Mouse (Mus musculus): ENCODE measurements at regions not wholly inside any gene's neighbourhood (a gene's known extent, or its start where the extent isn't known, plus 50 kb on each side); places are given as distances from the start of the nearest gene placed in this dataset.
"Not testable (repeated sequence)": the region's sequence is repeated elsewhere in the genome, so short reads cannot be mapped to it uniquely, and the experiment has no call there.

DNA sequence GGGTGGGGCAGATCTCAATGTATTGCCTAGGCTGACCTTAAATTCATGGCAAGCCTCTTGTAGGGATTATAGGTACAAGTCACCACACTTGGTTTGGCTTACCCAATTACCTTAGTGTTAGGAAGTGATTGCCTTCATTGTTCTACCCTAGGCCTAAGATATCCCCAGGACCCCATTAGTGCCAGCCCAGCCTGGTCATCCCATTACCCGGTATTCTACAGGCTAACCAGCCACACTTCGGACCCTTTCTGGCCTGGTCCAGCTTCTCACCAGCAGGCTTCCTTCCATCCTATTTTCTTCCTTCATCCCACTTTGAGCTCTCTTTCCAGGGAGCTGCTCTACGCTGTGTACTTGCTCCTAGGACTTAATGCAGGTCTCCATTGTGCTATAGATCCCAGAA is 59.5 kb downstream of the Tex35 start:
- DNase-seq (ENCODE audit: low spot score in 2 of 2) = no peak

DNA sequence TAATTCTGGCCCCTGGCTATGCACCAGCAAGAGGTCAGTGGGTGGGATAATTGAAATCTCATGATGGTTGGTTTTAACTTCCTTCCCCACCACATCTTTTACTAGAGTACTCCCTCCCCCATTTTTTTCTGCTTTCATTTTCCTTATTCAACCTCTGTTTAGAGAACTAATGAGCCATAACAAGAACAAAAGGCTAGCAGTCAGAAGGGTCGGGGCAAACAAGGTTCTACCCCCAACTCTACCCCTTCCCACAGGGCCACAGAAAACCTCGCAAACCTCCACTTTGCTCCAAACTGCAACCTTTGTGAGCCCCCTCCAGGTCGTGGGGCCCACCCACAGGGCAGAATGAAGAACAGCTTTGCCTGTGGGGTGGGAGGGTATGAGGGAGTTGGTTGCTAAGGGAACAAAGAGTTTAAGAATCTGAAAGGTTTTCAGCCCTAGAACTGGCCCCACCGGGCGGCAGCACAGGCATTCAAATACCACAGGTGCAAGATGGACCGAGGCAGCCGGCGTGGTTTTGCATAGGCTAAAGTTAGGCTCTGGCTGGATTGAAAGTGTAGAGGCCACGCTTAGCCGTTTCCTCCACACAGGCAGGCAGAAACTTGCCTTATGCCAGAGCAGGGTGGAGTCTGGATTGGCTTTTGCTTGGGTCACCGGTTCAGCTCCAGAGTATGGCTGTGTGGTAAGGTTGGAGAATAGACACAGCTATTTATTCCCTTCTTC is 60.1 kb downstream of the Tex35 start:
- no peak for DNase-seq (ENCODE audit: low spot score in 2 of 2)

DNA sequence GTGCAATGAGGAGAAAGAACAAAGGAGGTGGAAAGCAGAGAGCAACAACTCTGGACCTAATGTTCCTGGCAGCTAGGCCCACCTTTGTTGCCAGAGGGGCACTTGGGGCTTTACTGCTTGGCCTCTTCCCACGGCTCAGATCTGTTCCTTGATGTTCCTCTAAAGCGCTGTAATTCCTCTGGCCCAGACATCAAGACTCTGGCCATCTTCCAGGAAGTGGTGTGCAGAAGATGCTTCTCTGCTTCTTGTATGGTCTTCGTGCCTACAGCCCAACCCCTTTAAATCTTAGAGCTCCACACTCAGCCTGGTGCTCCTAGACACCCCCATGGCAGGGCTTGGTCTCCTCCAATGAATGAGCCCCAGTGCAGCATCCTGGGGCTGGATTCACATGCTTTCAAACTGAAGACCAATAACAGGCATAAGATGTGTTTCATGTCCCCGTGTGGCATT is 60.7 kb downstream of the Tex35 start:
- peak in 1 of 2 experiments; percentile 13 for DNase-seq (ENCODE audit: low spot score in 2 of 2)

DNA sequence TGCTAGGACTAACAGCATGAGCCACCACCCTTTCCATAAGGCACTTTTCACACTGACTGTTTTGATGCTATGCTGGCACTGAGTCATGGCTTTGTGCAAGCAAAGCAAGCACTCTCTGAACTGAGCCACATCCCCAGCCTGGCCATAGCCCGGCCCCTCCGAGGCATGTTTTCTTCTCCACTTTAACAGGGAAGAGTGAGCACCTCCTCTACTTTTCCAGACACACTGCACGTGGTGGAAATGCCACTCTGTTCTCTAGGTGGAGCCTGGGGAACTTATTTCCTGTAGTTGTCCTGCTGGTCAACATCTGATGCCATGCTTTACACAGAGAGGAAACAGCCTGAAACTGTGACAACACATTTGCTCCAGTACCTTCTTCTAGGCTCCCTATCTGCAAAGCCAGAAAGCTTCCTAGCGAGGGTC is 61.7 kb downstream of the Tex35 start:
- DNase-seq (ENCODE audit: low spot score in 2 of 2) = no peak

DNA sequence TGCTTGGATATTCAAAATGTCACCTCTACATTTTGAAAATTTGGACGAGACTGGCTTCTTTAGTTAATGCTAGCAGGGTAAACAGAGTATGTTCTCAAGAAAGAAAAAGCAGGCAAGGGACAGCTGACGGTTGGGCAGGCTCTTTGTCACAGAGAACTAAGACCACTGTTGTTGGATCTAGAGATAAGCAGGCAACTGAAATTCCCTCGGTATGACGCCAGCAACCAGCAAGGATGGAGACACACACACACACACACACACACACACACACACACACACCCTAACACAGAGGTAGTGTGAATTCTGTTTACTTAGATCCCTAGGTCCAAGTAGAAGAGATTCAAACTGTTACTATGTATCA is 68.7 kb downstream of the Tex35 start:
- no peak for DNase-seq (ENCODE audit: low spot score in 2 of 2)

DNA sequence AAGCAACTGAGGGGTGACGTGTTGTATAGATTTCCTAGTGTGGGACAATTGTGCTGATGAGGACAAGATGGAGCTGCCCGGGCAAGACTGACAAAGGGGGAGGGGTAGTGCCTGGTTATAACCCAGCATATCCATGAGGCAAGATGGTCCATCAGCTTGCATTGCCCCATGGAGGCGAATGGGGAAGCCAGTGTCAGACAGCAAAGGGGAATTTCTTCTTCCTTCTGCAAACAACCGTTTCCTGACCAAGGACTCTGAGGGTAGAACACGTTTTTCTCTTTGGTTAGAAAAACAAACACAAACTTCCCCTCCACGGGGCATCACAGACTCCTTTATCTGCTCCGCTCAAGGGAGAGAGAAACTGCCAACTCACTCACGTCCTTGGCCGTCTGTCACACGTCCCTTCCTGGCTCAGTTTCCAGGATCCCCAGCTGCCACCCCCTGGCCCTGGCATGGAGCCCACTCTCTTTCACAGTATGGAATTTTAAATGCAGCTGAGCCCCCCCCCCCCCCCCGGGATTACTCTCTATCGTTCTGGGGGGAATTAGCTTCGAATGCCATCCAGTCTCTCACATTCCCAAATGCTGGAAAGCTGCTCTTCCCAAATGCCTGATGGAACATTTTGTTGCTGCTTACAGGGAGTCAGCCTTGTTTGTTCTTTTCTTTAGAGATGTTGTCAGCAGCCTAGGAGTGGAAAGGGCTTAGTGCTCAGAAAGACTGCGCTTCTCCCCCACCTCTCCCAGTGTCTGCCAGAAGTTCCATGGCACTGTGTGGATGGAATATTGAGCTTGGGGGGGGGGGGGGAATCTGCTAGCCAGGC is 69.3 kb downstream of the Tex35 start:
- DNase-seq (ENCODE audit: low spot score in 2 of 2) = peak in 1 of 2 experiments; percentile 51

DNA sequence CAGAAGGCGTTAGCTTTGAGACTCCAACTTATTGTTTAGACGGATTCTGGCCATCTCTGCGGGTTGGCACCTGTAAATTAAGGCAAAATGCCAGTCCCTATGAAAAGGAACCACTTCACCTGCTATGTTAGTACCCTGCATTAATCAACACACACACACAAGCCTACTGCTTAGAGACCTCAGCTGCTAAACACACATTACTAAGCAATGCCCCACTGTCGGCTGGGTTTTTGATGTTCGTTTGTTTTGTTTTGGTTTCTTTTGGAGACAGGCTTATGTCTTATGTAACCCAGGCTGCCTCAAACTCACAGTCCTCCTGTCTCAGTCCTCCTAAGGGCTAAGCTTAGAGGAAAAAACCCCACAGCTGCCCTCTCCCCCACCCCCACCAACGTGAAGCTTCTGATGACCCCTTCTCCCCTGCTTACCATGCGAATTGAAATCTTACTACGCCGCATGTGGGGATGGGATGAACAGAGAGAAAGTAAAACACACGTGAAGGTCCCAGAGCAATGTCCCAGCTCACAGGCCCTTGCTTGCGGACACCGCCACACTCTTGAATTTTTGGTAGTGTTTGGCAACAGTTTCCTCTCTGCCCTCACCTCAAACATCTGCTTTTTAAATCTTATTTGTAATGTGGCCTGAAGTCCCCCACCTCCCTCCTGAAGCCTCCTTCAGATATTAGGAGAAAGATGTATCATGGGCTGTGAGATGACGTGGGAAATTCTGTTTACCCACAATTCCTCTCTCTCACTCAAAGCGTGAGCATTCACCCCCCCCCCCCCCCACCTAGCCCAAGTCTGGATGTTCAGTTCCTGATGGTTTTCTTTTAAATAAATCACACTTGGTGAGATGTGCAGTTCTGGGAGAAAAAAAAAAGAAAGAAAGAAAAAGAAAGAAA is 70.1 kb downstream of the Tex35 start:
- no peak for DNase-seq (ENCODE audit: low spot score in 2 of 2)

DNA sequence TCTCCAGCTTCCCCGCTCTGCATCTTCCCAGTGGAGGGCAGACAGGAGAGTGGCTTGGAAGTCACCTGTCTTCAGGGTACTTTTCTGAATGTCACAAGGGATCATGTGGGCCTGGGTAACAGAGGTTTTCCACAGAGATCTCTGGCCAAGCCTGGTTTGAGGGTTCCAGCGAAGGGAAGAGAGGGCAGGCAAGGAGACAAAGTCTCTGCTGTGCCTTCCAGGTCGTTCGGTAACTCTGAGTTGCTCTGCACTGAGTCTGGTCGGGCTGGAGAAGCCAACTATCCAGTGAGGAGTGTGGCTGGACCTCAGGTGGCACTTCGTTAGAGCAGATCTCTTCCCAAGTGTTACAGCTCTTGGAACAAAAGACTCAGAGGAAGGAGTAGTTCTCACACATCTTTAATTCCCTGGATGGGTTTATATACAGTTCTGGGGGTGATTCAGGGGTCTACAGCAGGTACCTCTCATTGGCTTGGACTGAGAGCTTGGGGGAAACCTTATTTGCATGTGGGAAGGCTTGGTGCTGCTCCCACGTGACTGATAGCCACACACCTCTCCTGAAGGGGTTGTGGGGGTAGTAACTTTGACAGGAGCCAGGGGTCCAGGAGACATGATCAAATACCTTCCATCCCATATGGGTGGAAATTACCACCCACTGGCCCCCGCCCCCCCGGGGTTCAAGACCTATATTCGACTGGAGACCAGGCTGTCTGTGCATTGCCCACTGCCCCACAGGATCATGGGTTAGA is 71.1 kb downstream of the Tex35 start:
- no peak for DNase-seq (ENCODE audit: low spot score in 2 of 2)

DNA sequence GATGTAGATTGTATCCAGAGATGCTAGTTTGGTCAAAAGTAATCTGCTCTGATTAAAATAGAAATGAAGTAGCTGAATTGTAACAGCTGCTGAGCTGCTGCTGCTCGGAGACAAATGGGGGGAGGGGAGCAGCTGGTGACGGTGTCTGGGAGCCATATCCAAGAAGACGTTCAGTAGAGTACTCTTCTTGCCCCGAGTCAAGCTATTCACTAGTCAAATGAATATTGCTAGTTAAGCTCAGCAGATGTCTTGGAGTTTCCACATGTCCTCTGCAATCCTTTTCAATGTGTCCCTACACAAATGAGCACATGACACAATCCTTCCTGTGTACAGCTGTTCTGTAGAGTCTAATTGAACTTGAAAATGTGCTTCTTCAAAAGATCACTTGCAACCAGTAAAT is 71.7 kb downstream of the Tex35 start:
- no peak for DNase-seq (ENCODE audit: low spot score in 2 of 2)

DNA sequence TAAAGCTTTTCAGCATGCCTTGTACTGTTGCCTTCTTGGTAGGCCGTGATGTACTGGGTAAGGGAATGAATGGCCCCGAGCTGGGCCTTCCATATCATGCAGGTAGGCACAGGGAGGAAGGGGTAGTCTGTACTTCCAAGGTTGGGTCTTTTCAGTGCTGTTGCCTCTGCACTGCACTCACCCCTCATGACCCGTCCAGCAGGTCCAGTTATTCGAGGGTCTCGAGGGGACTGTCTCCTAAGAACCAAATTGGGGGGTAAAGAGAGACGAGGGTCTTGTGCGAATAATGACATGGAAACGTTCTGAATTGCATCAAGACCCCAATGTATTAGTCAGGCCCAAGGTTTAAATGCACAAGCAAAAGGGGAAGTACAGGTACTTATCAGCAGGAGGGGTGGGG is 73.3 kb downstream of the Tex35 start:
- not testable (repeated sequence) for DNase-seq (ENCODE audit: low spot score in 2 of 2)

DNA sequence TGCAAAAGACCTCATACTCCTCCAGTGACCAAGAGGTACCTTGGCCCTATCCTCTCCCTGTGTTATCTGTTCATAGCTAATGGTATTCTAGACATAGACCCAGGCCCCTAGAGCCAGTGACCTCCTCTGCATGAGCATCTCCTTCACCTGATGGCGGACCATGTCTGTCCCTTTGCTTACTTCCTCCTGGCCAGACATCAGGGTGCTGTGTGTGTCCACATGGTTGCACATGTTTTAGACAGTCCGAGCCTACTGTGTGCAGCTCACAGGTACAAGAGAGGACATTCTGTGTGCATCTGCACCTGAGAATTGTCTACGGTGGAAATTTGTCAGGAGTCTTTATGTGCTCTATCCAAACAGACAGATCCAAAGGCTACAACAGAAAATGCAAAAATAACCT is 79.8 kb downstream of the Tex35 start:
- no peak for DNase-seq (ENCODE audit: low spot score in 2 of 2)

DNA sequence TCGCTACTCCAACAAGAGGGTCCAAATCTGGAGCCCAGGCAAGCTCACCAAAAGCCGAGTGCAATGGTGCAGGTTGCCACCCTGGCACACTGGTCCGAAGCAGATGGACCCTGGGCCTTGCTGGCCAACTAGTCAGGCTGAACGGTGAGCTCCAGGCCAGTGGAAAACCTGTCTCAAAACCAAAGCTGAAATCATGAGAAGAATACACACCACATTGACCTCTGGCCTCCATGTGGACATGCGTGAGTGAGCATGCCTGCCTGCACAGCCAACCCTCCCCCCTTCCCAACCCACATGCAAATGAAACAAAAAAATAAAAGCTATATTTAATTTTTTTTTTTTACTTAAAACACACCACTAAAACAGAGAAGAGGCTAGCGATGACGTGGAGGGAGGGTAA is 80.8 kb downstream of the Tex35 start:
- DNase-seq (ENCODE audit: low spot score in 2 of 2) = no peak

DNA sequence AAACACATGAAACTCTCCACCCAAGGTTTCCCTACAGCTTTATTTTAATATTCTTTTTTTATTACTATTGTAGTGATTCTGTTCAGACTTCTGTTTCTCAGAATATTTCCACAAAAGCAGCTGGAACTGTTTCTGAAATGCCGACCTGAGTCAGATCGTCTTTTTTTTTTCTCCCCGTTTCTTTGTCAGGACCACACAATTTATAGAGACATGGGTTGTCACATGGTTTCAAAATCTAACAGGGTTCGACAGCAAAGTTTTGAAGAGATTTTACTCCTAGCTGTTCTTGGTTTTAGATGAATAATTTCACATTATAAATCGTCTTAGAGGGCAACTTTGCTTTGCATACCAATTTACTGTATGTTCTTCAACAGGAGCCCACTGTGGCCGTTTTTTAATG is 84.0 kb upstream of the Ralgps2 start:
- no peak for DNase-seq (ENCODE audit: low spot score in 2 of 2)

DNA sequence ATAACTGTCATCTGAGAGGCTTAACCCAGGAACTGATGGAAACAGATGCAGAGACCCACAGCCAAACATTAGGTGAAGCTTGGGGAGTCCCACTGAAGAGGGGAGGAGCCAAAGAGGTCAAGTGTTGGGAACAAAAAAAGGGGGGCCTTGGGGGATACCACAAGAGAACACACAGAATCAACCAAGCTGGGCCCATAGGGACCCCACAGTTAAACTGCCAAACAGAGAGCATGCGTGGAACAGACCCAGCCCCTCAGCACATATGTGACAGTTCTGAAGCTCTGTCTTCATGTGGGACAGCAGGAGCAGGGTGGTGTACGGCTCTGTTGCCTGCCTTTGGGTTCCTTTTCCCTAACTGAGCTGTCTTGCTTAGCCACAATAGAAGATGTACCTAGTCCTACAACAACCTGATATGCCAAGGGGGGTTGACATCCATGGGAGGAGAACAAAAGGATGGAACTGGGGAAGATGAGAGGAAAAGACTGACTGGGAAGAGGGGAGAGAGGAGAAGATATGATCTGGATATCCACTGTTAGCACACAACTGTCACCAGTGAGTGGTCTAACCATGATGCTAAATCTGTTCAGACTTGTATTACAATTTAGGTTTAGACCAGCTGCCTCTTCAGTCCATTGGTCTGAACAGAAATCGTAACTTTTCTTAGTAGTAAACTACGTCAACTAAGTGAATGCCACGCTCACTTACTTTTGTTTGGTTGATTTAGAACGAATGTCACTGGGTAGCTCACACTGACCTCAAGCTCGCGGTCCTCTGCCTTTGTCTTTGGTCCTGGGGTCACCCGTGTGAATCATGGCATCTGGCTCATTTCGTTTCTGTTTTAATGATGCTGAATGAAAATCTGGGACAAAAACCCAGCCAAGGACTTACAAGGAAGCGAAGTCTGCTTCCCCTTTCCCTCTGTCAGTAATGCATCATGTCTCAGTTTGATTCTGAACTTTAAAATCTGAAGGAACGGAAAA is 83.3 kb upstream of the Ralgps2 start:
- no peak for DNase-seq (ENCODE audit: low spot score in 2 of 2)

DNA sequence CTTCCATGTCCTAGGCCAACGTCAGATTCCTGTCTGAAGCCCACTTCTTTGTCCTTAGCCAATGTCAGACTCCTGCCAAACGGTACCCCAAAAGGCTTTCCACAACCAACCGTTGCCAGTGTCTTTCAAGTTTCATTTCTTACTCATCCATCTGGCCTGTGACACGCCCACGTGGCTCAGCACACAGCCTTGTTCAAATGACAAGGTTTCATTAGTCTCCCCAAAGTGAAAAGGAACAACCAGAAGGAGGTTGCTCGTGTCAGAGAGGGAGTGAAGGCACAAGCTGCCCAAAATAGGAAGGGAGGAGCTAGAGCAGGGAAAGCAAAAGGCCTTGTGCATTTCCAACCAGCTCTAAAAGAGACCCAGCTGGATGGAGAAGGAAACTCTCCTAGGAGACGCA is 80.5 kb upstream of the Ralgps2 start:
- peak; percentile 44 to 57 for DNase-seq (ENCODE audit: low spot score in 2 of 2)

DNA sequence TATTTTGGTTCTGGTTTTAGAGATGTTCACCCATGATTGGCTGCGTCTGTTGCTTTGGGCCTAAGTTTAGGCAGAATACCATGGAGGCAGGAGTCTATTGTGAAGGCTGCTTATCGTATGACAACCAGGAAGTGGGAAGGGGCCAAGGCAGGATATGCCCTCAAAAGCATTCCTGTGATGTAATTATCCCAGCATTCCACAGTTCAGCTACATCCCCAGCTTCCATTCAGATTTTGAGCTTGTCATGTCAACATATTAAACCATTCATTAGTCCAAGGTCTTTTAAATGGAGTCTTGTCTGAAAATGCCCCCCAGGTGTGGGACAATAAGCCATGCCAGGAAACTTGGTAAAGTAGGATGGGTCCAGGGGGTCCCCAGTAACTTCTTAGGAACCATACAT is 79.3 kb upstream of the Ralgps2 start:
- no peak for DNase-seq (ENCODE audit: low spot score in 2 of 2)

DNA sequence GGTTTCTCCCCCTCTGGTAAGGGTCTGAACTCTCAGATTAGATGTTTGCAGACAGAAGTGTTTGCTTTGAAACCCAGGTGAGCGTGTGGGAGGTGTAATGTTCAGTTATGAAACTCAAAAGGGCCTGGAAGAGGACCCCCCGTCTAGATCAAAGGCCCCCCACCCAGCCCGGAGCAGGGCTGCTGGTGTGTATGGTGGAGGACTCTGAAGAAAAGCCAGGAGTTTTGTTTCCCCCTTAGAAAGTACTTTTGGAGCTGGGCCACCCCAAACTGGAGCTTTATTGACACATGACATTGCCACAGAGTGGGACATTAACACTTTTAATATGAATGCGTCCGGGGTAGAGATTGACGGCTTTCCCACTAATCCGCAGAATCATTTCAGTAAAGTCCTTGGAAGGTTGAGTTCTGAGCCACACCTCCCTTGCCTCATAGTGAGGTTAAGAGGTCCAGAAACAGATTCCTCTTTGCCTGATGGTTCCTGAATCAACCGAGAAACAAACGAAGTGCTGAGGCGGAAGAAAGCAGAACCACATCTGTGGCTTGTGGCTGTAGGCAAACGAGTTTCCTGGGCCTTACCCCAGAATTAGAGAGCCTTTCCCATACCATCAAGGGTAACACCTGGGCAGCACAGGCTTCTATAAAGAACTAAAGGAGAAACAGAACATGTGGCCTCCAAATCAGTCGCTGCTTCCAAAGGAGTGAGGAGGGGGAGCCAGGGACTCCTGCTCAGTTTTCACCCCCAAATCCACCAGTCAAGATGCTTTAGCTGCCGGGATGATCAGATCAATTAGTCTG is 78.0 kb upstream of the Ralgps2 start:
- no peak for DNase-seq (ENCODE audit: low spot score in 2 of 2)

DNA sequence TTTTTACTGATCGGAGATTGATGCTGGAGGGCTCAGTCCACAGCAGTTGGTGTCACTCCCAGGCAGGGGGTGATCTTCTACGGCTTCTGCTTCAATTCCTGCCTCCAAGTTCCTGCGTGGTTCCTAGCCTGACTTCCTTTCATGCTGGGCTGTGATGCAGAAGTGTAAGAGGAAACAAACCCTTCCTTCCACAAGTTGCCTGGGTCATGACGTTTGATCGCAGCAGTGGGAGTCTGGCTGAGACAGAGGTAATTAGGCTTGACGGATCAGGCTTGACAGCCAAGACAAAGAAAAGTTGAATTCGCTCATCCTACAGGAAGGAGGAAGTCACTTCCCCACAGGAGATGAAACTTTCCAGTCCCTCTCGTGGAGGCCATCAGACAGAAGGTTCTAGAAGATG is 77.2 kb upstream of the Ralgps2 start:
- no peak for DNase-seq (ENCODE audit: low spot score in 2 of 2)
